Mouse (Mus musculus): ENCODE data around the gene Arhgap31. TPM values are rescaled to one million over a fixed set of nuclear protein-coding genes. Genes with fewer than 3 reads are reported as not detected.

The Arhgap31 gene
- 5.6 and 6.3 TPM in 2 replicates for polyA plus RNA-seq (2021; fragmentation: Nextera tagmentation)
- long read RNA-seq, experiment 1, partial matches to known transcripts = 0 of 6 reads
- long read RNA-seq, experiment 1, other reads (novel, unspliced or antisense) = 6 of 6 reads
- long read RNA-seq, experiment 2, full-length matches to known transcripts = 8 of 22 reads
- long read RNA-seq, experiment 2, partial matches to known transcripts = 4 of 22 reads
- long read RNA-seq, experiment 2, other reads (novel, unspliced or antisense) = 10 of 22 reads

DNA sequence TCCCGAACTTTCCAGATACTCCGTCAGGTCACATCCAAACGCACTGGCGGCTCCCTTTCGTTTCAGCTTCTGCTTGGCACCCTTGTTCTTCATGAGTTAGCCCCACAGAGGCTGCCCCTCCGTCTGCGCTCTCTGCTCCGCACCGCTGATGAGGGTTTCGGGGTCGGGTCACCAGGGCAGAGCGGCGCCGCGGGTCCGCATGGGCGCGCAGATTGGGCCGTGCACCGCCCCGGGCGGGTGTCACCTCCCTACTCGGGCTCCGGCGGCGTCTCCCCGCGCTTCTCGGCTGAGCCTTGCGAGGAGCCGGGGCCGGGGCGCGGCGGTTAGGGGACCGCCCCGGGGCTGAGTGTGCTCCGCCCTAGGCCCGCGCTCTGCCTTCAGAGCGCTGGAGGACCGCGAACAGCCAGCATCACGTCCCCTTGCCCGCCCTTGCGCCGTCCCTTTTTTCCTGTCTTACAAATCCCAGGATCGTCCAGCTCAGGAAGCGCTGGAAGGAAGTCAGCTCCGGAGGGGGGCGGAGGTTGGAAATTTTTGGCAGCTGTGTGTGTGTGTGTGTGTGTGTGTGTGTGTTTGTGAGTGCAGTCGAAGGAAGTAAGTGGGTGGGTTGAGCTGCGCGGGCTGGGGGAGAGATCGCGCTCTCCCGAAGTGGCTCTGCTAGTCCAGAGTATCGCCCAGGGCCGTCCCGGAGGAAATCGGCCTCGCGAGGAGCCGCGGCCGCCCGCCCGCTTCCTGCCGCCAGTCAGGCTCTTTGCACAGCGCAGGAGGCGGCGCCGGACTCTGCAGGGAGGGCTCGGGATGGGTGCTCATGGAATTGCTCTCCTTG, at the start of gene Arhgap31:
Gene Arhgap31, minus strand, starts transcription at position 694 of the 823 bp plus-strand sequence.

GRCm38 (mm10) chr16:38742113-38742658, 29.1 kb upstream of the Arhgap31 start, which contains the start of gene B4galt4:
Gene B4galt4 (plus strand): TSS chr16:38742264.

DNA sequence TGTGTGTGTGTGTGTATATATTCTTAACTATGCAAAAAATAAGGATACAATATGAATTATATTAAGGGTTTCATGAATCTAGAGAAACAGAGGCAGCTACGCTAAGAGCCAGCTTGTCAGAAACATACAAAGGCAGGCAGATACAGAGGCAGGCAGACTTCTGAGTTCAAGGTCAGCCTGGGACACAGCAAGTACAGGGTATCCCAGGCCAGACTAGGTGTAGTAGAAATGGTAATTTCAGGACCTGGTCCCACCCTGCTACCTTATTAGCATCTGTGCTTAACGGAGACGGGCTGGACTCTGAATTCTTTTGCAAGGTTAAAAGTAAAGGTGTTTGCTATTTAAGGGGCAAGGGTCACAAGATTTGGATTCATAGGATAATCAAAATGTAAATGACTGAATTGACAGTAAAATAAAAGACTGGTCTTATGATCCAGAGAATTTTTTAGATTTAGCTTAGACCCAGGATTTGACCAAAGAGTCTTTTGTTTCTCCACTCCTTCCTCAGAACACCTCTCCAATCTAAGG, 154.8 kb downstream of the Arhgap31 start, which contains the start of gene Tmem39a:
Gene Tmem39a, plus strand, starts transcription at position 478 of the 528 bp plus-strand sequence.

GRCm38 (mm10) chr16:38549479-38550396, 163.3 kb downstream of the Arhgap31 start, which contains the start of gene Poglut1:
Gene Poglut1 (minus strand): TSS chr16:38550258.

Other genes starting within 250 kb of the Arhgap31 start
- gene Timmdc1, start 190.6 kb downstream of the Arhgap31 start, polyA plus RNA-seq (2021; fragmentation: Nextera tagmentation) = 40.2 and 60.3 TPM in 2 replicates
- 42.0 and 42.2 TPM in 2 replicates for gene Poglut1, start 163.0 kb downstream of the Arhgap31 start, polyA plus RNA-seq (2021; fragmentation: Nextera tagmentation)
- gene Tmem39a, start 154.6 kb downstream of the Arhgap31 start, polyA plus RNA-seq (2021; fragmentation: Nextera tagmentation) = 6.0 and 6.8 TPM in 2 replicates
- gene B4galt4, start 29.0 kb upstream of the Arhgap31 start, polyA plus RNA-seq (2021; fragmentation: Nextera tagmentation) = 22.9 and 23.1 TPM in 2 replicates
- 1.4 and 1.8 TPM in 2 replicates for gene Upk1b, start 87.1 kb upstream of the Arhgap31 start, polyA plus RNA-seq (2021; fragmentation: Nextera tagmentation)
- not detected in 2 replicates for gene 4930435E12Rik, start 115.5 kb upstream of the Arhgap31 start, polyA plus RNA-seq (2021; fragmentation: Nextera tagmentation)
- gene Igsf11, start 179.4 kb upstream of the Arhgap31 start, polyA plus RNA-seq (2021; fragmentation: Nextera tagmentation) = 16.6 and 21.9 TPM in 2 replicates